Mouse (Mus musculus): ENCODE measurements around the gene Spata13. TPM values are rescaled to one million over a fixed set of nuclear protein-coding genes. Genes with fewer than 3 reads are reported as not detected.

Spata13 gene
- polyA plus RNA-seq, 1 experiment from 2014 or later = 14.3 TPM

GRCm38 (mm10) chr14:60659498-60659897, 25.7 kb downstream of the Spata13 start:
- H3K4me2 ChIP-seq = no peak overlapping the region
- no peak for ATAC-seq (ENCODE audit: insufficient read depth)
- H3K4me3 ChIP-seq (ENCODE audit: low read depth, low read length) = no peak overlapping the region
- no peaks in the 10 kb centered on the region for H3K36me3 ChIP-seq (ENCODE audit: insufficient read depth)
- no peaks in the 10 kb centered on the region for H3K27me3 ChIP-seq (ENCODE audit: insufficient read depth, low read length)
- no peaks in the 10 kb centered on the region for H3K9me3 ChIP-seq (ENCODE audit: low read depth, low read length)
- no peak overlapping the region for H3K9ac ChIP-seq
- 79% methylated on average over 8 of the region's 8 CpGs for WGBS
- DNase-seq = no peak
- H3K4me1 ChIP-seq (ENCODE audit: insufficient read depth) = peaks cover 8% of the 10 kb centered on the region; the same call in 1 of the 2 replicates
- no peak for TF ChIP-seq CTCF (IDR thresholded peaks at IDR 0.05; ENCODE audit: low read depth)
- H3K27ac ChIP-seq (ENCODE audit: low read depth) = no peak overlapping the region

GRCm38 (mm10) chr14:60660591-60660990, 26.8 kb downstream of the Spata13 start:
- no peak overlapping the region for H3K4me2 ChIP-seq

GRCm38 (mm10) chr14:60661281-60661680, 27.5 kb downstream of the Spata13 start:
- ATAC-seq (ENCODE audit: insufficient read depth) (no peak), DNase-seq (no peak)
- Histone ChIP-seq H3K4me1 (ENCODE audit: insufficient read depth) (no peaks in the 10 kb centered on the region), H3K27me3 (ENCODE audit: insufficient read depth, low read length) (no peaks in the 10 kb centered on the region), H3K4me3 (ENCODE audit: low read depth, low read length) (no peak overlapping the region), H3K4me2 (no peak overlapping the region), H3K36me3 (ENCODE audit: insufficient read depth) (no peaks in the 10 kb centered on the region), H3K9ac (no peak overlapping the region), H3K9me3 (ENCODE audit: low read depth, low read length) (no peaks in the 10 kb centered on the region), H3K27ac (ENCODE audit: low read depth) (no peak overlapping the region)
- 85% methylated on average over 5 of the region's 5 CpGs for WGBS
- no peak for TF ChIP-seq CTCF (IDR thresholded peaks at IDR 0.05; ENCODE audit: low read depth)

More at GRCm38 (mm10) chr14:60660591-60660990, 26.8 kb downstream of the Spata13 start:
- Histone ChIP-seq H3K27me3 (ENCODE audit: insufficient read depth, low read length) (no peaks in the 10 kb centered on the region), H3K36me3 (ENCODE audit: insufficient read depth) (no peaks in the 10 kb centered on the region), H3K27ac (ENCODE audit: low read depth) (no peak overlapping the region), H3K9me3 (ENCODE audit: low read depth, low read length) (no peaks in the 10 kb centered on the region), H3K9ac (no peak overlapping the region), H3K4me3 (ENCODE audit: low read depth, low read length) (no peak overlapping the region), H3K4me1 (ENCODE audit: insufficient read depth) (peaks cover 6% of the 10 kb centered on the region; the same call in 1 of the 2 replicates)
- DNase-seq (no peak), ATAC-seq (ENCODE audit: insufficient read depth) (no peak)
- no peak for TF ChIP-seq CTCF (IDR thresholded peaks at IDR 0.05; ENCODE audit: low read depth)
- 88% methylated on average over 8 of the region's 8 CpGs for WGBS

- 74% methylated on average over 11 of the region's 11 CpGs for WGBS
- H3K4me1 ChIP-seq (ENCODE audit: insufficient read depth) = no peaks in the 10 kb centered on the region
- ATAC-seq (ENCODE audit: insufficient read depth) (no peak), DNase-seq (no peak)
- H3K4me3 ChIP-seq (ENCODE audit: low read depth, low read length) = no peak overlapping the region
- no peaks in the 10 kb centered on the region for H3K9me3 ChIP-seq (ENCODE audit: low read depth, low read length)
- no peak overlapping the region for H3K27ac ChIP-seq (ENCODE audit: low read depth)
- H3K36me3 ChIP-seq (ENCODE audit: insufficient read depth) = no peaks in the 10 kb centered on the region
- H3K9ac ChIP-seq = no peak overlapping the region
- no peak for TF ChIP-seq CTCF (IDR thresholded peaks at IDR 0.05; ENCODE audit: low read depth)
- H3K27me3 ChIP-seq (ENCODE audit: insufficient read depth, low read length) = no peaks in the 10 kb centered on the region
- H3K4me2 ChIP-seq = no peak overlapping the region
Measured at GRCm38 (mm10) chr14:60663309-60663940, 29.6 kb downstream of the Spata13 start.

- Histone ChIP-seq H3K36me3 (ENCODE audit: insufficient read depth) (no peaks in the 10 kb centered on the region), H3K4me1 (ENCODE audit: insufficient read depth) (no peaks in the 10 kb centered on the region), H3K4me2 (no peak overlapping the region), H3K27me3 (ENCODE audit: insufficient read depth, low read length) (no peaks in the 10 kb centered on the region), H3K9me3 (ENCODE audit: low read depth, low read length) (no peaks in the 10 kb centered on the region), H3K4me3 (ENCODE audit: low read depth, low read length) (no peak overlapping the region), H3K27ac (ENCODE audit: low read depth) (no peak overlapping the region), H3K9ac (no peak overlapping the region)
- ATAC-seq (ENCODE audit: insufficient read depth) (no peak), DNase-seq (peak; percentile 34)
- no peak for TF ChIP-seq CTCF (IDR thresholded peaks at IDR 0.05; ENCODE audit: low read depth)
- 48% methylated on average over 4 of the region's 4 CpGs for WGBS
Measured at GRCm38 (mm10) chr14:60664641-60665040, 30.8 kb downstream of the Spata13 start.

GRCm38 (mm10) chr14:60665263-60665662, 31.5 kb downstream of the Spata13 start:
- H3K36me3 ChIP-seq (ENCODE audit: insufficient read depth) = no peaks in the 10 kb centered on the region
- H3K9me3 ChIP-seq (ENCODE audit: low read depth, low read length) = no peaks in the 10 kb centered on the region
- no peak overlapping the region for H3K27ac ChIP-seq (ENCODE audit: low read depth)
- DNase-seq (no peak), ATAC-seq (ENCODE audit: insufficient read depth) (no peak)
- WGBS = 57% methylated on average over 6 of the region's 6 CpGs
- no peak overlapping the region for H3K9ac ChIP-seq
- no peak overlapping the region for H3K4me2 ChIP-seq
- no peaks in the 10 kb centered on the region for H3K4me1 ChIP-seq (ENCODE audit: insufficient read depth)
- no peaks in the 10 kb centered on the region for H3K27me3 ChIP-seq (ENCODE audit: insufficient read depth, low read length)
- no peak for TF ChIP-seq CTCF (IDR thresholded peaks at IDR 0.05; ENCODE audit: low read depth)
- H3K4me3 ChIP-seq (ENCODE audit: low read depth, low read length) = no peak overlapping the region

GRCm38 (mm10) chr14:60666252-60666651, 32.5 kb downstream of the Spata13 start:
- ATAC-seq (ENCODE audit: insufficient read depth) (no peak), DNase-seq (no peak)
- Histone ChIP-seq H3K27ac (ENCODE audit: low read depth) (no peak overlapping the region), H3K9me3 (ENCODE audit: low read depth, low read length) (no peaks in the 10 kb centered on the region), H3K9ac (no peak overlapping the region), H3K4me2 (no peak overlapping the region), H3K4me3 (ENCODE audit: low read depth, low read length) (no peak overlapping the region), H3K36me3 (ENCODE audit: insufficient read depth) (no peaks in the 10 kb centered on the region), H3K4me1 (ENCODE audit: insufficient read depth) (no peaks in the 10 kb centered on the region), H3K27me3 (ENCODE audit: insufficient read depth, low read length) (no peaks in the 10 kb centered on the region)
- 79% methylated on average over 7 of the region's 7 CpGs for WGBS
- TF ChIP-seq CTCF (IDR thresholded peaks at IDR 0.05; ENCODE audit: low read depth) = no peak
